Mouse (Mus musculus) G1E (cell line): ENCODE results near the gene Rasgef1b. TPM values are rescaled to one million over a fixed set of nuclear protein-coding genes. Genes with fewer than 3 reads are reported as not detected.

ENCODE experiments used
- ATAC-seq: 2 replicates; pipeline ENCODE4 v1.8.0; 2016; ENCODE audit warnings: mild to moderate bottlenecking; ENCODE audit not compliant: insufficient number of reproducible peaks, poor library complexity, low FRiP score, severe bottlenecking; ENCODE audit errors: extremely low read depth
- DNase-seq: peaks from one replicate; pipeline ENCODE4 v3.0.0; 2012; ENCODE audit warnings: low spot score
- H3K27me3 ChIP-seq: 2 replicates; pipeline ENCODE4 v1.6.1; 2012; ENCODE audit warnings: mild to moderate bottlenecking, low read length, inconsistent platforms; ENCODE audit not compliant: insufficient read depth
- H3K36me3 ChIP-seq: replicated peaks from 2 replicates; pipeline ENCODE3; 2012; ENCODE audit warnings: mild to moderate bottlenecking, inconsistent platforms
- H3K4me1 ChIP-seq: 2 replicates; pipeline ENCODE4 v1.6.1; 2012; ENCODE audit warnings: low read depth, low read length, inconsistent platforms, mixed read lengths; ENCODE audit not compliant: insufficient read depth
- H3K4me3 ChIP-seq: 2 replicates; pipeline ENCODE4 v1.5.1; 2012; ENCODE audit warnings: low read depth, mild to moderate bottlenecking, inconsistent platforms, low read length, moderate library complexity, mixed read lengths
- H3K9me3 ChIP-seq: replicated peaks from 2 replicates; pipeline ENCODE4 v1.6.1; 2012; ENCODE audit warnings: inconsistent platforms
- CTCF ChIP-seq: IDR thresholded peaks from 2 replicates; pipeline ENCODE4 v1.5.1; 2012; ENCODE audit warnings: low read depth, low read length, inconsistent platforms, mixed read lengths
- GATA1 ChIP-seq: IDR thresholded peaks from 2 replicates; pipeline ENCODE4 v1.6.1; 2012; ENCODE audit warnings: borderline replicate concordance, low read length, inconsistent platforms, mixed read lengths
- GATA2 ChIP-seq: IDR thresholded peaks from 2 replicates; pipeline ENCODE4 v1.6.1; 2012; ENCODE audit warnings: low read depth, low read length, inconsistent platforms, borderline replicate concordance
- POLR2AphosphoS5 ChIP-seq: IDR thresholded peaks from 2 replicates; pipeline ENCODE4 v1.6.1; 2012; ENCODE audit warnings: low read depth, low read length, inconsistent platforms; ENCODE audit not compliant: insufficient replicate concordance
- TAL1 ChIP-seq: conservative IDR thresholded peaks from 2 replicates; pipeline ENCODE4 v1.6.1; 2012; ENCODE audit warnings: low read depth, low read length, inconsistent platforms, mixed read lengths
- polyA plus RNA-seq: library from polyadenylated mRNA; stranded (reverse); fragments of >175 nt; gene quantifications from 2 replicates; pipeline ENCODE4 v1.2.3, GENCODE M21; 2012
- total RNA-seq, 2 experiments: library from RNA; stranded (forward) in 1 of 2; stranded (reverse) in 1 of 2; fragments of 200-1000 nt in 1 of 2; fragments of >200 nt in 1 of 2; fragmentation: Nextera tagmentation in 1 of 2; gene quantifications; 2 replicates each; pipeline ENCODE4 v1.2.3; 2014 to 2017

Rasgef1b gene
- total and polyA plus RNA-seq, 3 experiments = 0.38 TPM; not detected in 2

DNA sequence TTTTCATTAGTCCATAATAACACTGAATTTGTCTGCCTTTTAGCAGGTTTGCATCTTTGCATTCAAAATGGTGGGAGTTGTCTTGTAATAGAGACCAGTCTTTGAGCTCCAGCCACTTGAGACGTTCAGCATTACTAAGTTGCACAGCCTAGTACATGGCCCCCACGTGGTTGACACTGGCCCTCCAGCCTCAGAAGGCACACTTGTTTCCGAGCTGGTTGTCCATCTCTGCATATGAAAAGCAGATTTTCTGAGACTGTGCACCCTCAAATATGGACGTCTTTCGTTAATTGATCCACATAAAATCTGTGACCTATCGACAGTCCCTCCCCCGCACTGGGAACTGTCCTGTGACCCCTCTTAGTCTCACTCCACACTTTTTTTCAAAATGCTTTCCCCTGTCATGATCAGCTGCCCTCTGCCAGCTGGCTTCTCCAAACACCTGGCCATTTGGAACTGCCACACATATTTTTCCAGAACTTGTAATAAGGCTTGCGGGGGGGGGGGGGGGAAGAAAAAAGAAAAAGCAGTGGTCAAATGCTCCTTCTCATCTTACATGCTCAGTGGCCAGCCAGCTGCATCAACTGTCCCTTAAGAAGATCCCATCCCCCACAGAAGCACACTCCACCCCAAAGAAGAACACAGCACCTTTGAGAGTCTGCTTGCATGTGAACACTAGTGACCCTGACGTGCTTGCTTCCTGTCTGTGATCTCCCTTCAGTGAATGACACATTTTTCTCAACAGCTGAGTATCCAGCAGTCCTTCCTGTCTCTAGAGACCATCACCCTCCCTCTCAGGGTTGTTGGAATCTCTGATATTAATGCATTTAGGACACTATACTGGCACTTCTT is 231.7 kb downstream of the Rasgef1b start:
- Histone ChIP-seq H3K4me1 (no peaks in the 10 kb centered on the region), H3K27me3 (no peaks in the 10 kb centered on the region), H3K9me3 (peaks cover 78% of the 10 kb centered on the region), H3K4me3 (no peak overlapping the region), H3K36me3 (no peaks in the 10 kb centered on the region)
- DNase-seq (no peak), ATAC-seq (no peak)
- TF ChIP-seq POLR2AphosphoS5 (no peak), CTCF (no peak), GATA1 (no peak), TAL1 (no peak), GATA2 (no peak)

DNA sequence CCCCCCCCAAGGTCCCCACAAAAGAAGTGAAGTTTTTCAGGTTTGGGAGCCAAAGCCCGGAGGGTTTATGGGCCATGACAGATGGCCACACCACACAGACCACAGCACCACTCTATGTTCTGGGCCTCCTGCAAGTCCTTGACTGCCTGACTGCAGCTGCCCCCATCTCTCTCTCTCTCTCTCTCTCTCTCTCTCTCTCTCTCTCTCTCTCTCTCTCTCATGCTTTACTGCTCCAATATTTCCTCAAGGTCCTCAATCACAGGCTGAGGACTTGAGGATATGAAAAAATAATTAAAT is 232.8 kb downstream of the Rasgef1b start:
- H3K36me3 ChIP-seq = no peaks in the 10 kb centered on the region
- ATAC-seq = no peak
- TF ChIP-seq TAL1 (no peak), GATA1 (no peak), CTCF (no peak), POLR2AphosphoS5 (no peak), GATA2 (no peak)
- no peaks in the 10 kb centered on the region for H3K4me1 ChIP-seq
- DNase-seq = no peak
- H3K4me3 ChIP-seq = no peak overlapping the region
- peaks cover 76% of the 10 kb centered on the region for H3K9me3 ChIP-seq
- no peaks in the 10 kb centered on the region for H3K27me3 ChIP-seq

DNA sequence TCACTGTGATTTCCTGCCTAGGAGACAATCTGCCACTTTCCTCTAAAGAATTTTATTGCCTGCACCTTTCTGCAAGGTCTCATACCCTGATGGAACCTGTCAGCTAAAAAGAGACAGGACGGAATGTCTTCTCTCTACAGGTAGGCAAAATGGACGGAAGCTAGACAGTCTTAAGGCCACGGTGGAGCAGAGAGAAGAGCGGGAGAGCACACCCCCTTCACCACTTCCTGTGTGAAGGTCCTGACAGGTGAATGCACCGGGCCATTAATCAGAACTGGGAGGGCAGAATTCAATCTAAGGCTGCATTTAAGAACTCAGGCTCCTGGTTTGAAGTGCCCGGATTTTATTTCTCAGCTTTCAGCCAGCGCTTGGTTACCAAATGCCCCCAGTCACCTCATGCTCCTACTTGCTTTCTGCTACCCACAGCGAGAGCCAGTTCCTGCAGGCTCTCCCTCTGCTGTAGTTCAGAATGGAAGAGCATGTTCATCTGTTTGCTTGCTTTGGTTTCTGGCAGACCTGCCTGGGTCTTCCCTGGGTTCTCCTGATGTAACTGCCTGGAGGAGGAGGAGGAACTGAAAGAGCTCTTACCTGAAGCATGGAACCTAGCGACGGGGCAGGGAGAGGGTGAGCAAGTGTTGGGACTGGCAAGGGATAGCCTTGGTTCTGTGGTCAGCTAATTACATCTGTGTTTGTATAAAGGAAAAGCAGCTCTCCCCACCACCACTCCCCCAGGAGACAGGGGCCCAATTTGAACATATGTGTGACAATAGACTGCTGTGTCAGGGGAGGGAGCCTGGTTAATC is 233.3 kb downstream of the Rasgef1b start:
- Histone ChIP-seq H3K36me3 (no peaks in the 10 kb centered on the region), H3K4me1 (no peaks in the 10 kb centered on the region), H3K27me3 (no peaks in the 10 kb centered on the region), H3K9me3 (peaks cover 74% of the 10 kb centered on the region), H3K4me3 (no peak overlapping the region)
- ATAC-seq (no peak), DNase-seq (no peak)
- no peak for TF ChIP-seq TAL1
- TF ChIP-seq CTCF = no peak
- TF ChIP-seq GATA2 = no peak
- TF ChIP-seq GATA1 = no peak
- no peak for TF ChIP-seq POLR2AphosphoS5

DNA sequence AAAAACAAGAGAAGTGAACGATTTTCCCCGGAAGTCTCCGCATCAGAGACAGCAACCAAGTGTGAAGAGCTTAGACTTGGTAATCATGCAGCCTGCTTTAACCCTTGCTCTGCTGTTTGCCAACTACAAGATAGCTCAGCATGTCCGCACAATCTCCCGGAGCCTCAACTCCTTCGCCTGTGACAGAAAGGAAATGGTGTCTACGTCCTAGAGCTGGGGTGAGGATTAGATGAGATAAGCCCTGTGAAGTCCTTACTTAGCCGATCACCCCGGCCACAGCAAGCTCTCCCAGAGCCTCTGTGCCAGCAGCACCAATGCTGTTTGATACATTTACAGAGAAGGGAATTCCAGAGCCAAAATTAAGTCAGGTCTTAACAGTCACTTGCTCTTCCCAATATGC is 235.0 kb downstream of the Rasgef1b start:
- TF ChIP-seq POLR2AphosphoS5 = no peak
- TF ChIP-seq CTCF = no peak
- TF ChIP-seq TAL1 = no peak
- no peak for TF ChIP-seq GATA2
- no peak for TF ChIP-seq GATA1
- H3K9me3 ChIP-seq = peaks cover 69% of the 10 kb centered on the region
- H3K4me3 ChIP-seq = no peak overlapping the region

DNA sequence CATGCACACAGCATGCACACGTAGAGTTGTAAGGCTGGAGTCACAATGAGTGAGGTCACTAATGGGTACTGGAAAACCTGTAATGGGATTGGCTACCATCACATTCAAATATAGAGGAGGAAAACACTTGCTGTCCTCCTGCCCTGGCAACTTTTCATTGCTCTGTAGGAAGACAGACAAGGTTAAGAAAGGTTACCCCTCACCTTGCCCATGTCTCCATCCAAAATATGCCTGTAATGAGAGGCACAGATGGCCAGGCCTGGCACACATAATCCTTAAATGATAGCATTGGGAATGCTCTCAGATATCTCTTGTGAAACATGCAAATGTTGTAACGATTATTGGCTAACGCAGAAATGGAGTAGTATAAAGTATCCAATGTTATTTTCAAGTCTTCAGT is 235.8 kb downstream of the Rasgef1b start:
- H3K27me3 ChIP-seq = no peaks in the 10 kb centered on the region
- ATAC-seq (no peak), DNase-seq (no peak)
- TF ChIP-seq CTCF (no peak), GATA1 (no peak), POLR2AphosphoS5 (no peak), TAL1 (no peak), GATA2 (no peak)
- H3K36me3 ChIP-seq = no peaks in the 10 kb centered on the region
- peaks cover 69% of the 10 kb centered on the region for H3K9me3 ChIP-seq
- no peaks in the 10 kb centered on the region for H3K4me1 ChIP-seq
- no peak overlapping the region for H3K4me3 ChIP-seq

More for the DNA sequence above, 235.0 kb downstream of the Rasgef1b start:
- no peak for ATAC-seq
- no peak for DNase-seq
- Histone ChIP-seq H3K4me1 (no peaks in the 10 kb centered on the region), H3K36me3 (no peaks in the 10 kb centered on the region), H3K27me3 (no peaks in the 10 kb centered on the region)

DNA sequence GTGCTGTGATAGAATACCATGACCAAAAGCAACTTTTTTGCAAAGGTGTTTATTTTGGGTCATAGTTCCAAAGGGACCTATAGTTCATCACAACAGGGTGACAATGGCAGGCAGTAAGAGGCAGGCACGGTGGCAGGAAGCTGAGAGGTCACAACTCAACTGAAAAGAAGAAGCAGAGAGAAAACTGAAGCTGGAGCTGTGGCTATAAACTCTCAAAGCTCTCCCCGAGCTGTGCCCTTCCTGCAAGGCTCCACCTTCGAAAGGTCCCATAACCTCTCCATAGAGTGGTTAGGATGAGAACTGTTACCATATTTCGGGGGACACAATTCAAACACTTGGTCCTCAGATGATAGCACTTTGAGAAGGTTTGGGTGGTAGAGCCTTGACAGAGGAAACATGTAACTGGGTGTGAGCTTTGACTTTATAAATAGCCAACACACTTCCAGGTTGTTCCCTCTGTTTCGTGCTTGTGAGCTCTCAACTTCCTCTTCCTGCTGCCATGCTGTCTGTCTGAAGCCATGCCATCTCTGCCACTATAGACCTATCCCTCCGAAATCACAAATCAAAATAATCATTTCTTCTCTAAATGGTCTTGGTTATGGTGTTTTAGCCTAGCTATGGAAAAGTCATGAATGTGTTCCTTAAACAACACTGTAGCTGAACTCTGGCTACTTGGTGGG is 240.2 kb downstream of the Rasgef1b start:
- no peak for DNase-seq
- no peak for ATAC-seq
- H3K36me3 ChIP-seq = no peaks in the 10 kb centered on the region

More for the DNA sequence above, 240.2 kb downstream of the Rasgef1b start:
- H3K4me3 ChIP-seq = no peak overlapping the region
- H3K4me1 ChIP-seq = no peaks in the 10 kb centered on the region
- H3K9me3 ChIP-seq = peaks cover 64% of the 10 kb centered on the region
- TF ChIP-seq TAL1 (no peak), CTCF (no peak), POLR2AphosphoS5 (no peak), GATA1 (no peak), GATA2 (no peak)
- no peaks in the 10 kb centered on the region for H3K27me3 ChIP-seq
